Mouse (Mus musculus) heart, embryonic 12.5 days (tissue): ENCODE measurements around the gene Six6. TPM values are rescaled to one million over a fixed set of nuclear protein-coding genes. Genes with fewer than 3 reads are reported as not detected.

Source experiments
- polyA plus RNA-seq: library from polyadenylated mRNA; unstranded; fragments of >200 nt; fragmentation: Nextera tagmentation; extraction: Ambion mirVana; gene quantifications from 2 replicates; pipeline ENCODE4 v1.2.1, GENCODE M21; 2016

Six6 gene
- polyA plus RNA-seq, 1 experiment from 2014 or later = not detected

Other genes with a start within 250 kb of the Six6 start
- gene Ppm1a, start 182.4 kb upstream of the Six6 start, polyA plus RNA-seq = 65.0 and 65.4 TPM in 2 replicates
- 3.4 and 4.5 TPM in 2 replicates for gene 4930447C04Rik, start 882 bp downstream of the Six6 start, polyA plus RNA-seq
- 0.45 and 0.67 TPM in 2 replicates for gene Six1, start 114.0 kb downstream of the Six6 start, polyA plus RNA-seq
- gene Six4, start 173.6 kb downstream of the Six6 start, polyA plus RNA-seq = 1.8 and 2.1 TPM in 2 replicates
- 23.9 and 26.3 TPM in 2 replicates for gene Mnat1, start 183.8 kb downstream of the Six6 start, polyA plus RNA-seq